ENCODE assay signal across 9 mouse cellular contexts in the genomic region with DNA sequence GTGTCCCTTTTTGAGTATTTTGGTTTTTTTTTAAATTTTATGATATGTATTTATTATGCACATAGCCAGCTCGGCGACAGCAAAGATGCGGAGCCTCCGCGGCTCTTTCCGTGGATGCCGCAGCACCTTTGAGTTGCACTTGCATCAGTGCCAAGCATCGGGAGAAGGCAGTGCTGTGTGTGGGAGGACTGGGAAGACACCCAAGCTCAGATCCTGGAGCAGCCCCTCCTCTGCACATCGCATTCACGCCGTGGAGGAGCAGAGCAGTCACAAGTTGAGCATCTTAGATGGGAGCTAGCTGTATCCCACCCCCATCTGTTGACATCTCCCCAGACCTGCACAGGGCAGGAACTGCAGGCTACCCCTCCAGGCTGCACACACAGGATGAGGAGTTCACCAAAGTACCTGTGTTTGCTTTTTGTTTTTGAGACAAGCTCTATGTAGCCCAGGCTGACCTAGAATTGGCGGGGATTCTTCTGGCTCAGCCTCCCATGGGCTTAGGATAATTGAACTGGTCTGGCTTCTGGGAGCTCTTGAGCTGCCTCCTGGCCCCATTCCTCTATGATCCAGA. TPM values are rescaled to one million over a fixed set of nuclear protein-coding genes. Genes with fewer than 3 reads are reported as not detected.
DNase-seq lines count a peak whose midpoint lies in the region; ATAC-seq and TF ChIP-seq lines count a peak whose summit lies in the region.
"Had no signal": no experiment of that assay in that cellular context is flagged by ENCODE, and none has a peak within 500 bp of the region (broad histone marks: within the 10 kb centered on the region; RNA-seq: fewer than 3 reads in every experiment).

No protein-coding gene starts in this region.

- H3K4me2 ChIP-seq in lung, embryonic 14.5 days, result no peak overlapping the region
- no peak overlapping the region for H3K4me2 ChIP-seq in hindbrain, embryonic 11.5 days (replicated peaks; ENCODE audit: low read depth, low read length)

- ATAC-seq in lung, embryonic 14.5 days (ENCODE audit: insufficient read depth), result peak; percentile 19; the same call in 1 of the 2 replicates
- ATAC-seq in hindbrain, embryonic 11.5 days (ENCODE audit: low FRiP score), result no peak
- no peak for ATAC-seq in erythroid progenitor cell, adult 5-6 weeks (replicated peaks; ENCODE audit: low FRiP score, poor library complexity, severe bottlenecking)

- H3K27me3 ChIP-seq in lung, embryonic 14.5 days (ENCODE audit: insufficient read depth, low read length), result no peaks in the 10 kb centered on the region
- no peaks in the 10 kb centered on the region for H3K27me3 ChIP-seq in hindbrain, embryonic 11.5 days (ENCODE audit: control insufficient read depth, insufficient read depth, low read length)

- H3K4me3 ChIP-seq in lung, embryonic 14.5 days (ENCODE audit: low read depth, low read length), result no peak overlapping the region
- H3K4me3 ChIP-seq in hindbrain, embryonic 11.5 days (ENCODE audit: low read depth, low read length), result no peak overlapping the region

- H3K4me1 ChIP-seq in lung, embryonic 14.5 days (ENCODE audit: insufficient read depth), result peaks cover 7% of the 10 kb centered on the region; the same call in 1 of the 2 replicates
- H3K4me1 ChIP-seq in hindbrain, embryonic 11.5 days (replicated peaks; ENCODE audit: control insufficient read depth, insufficient read depth, low read length), result no peaks in the 10 kb centered on the region

- no peak overlapping the region for H3K27ac ChIP-seq in lung, embryonic 14.5 days (ENCODE audit: low read depth)
- H3K27ac ChIP-seq in hindbrain, embryonic 11.5 days (ENCODE audit: low read depth, low read length), result no peak overlapping the region

- H3K9ac ChIP-seq in lung, embryonic 14.5 days, result no peak overlapping the region
- no peak overlapping the region for H3K9ac ChIP-seq in hindbrain, embryonic 11.5 days (ENCODE audit: low read depth, low read length)

- no peaks in the 10 kb centered on the region for H3K9me3 ChIP-seq in lung, embryonic 14.5 days (ENCODE audit: low read depth, low read length)
- H3K9me3 ChIP-seq in hindbrain, embryonic 11.5 days (ENCODE audit: control insufficient read depth, low read length), result no peaks in the 10 kb centered on the region

- peaks cover 37% of the 10 kb centered on the region for H3K36me3 ChIP-seq in lung, embryonic 14.5 days (ENCODE audit: insufficient read depth)
- H3K36me3 ChIP-seq in hindbrain, embryonic 11.5 days (ENCODE audit: control insufficient read depth, insufficient read depth, low read length), result peaks cover 12% of the 10 kb centered on the region

- 74% methylated on average over 12 of the region's 12 CpGs for WGBS in lung, embryonic 14.5 days
- WGBS in hindbrain, embryonic 11.5 days, result 81% methylated on average over 12 of the region's 12 CpGs

- TF ChIP-seq CTCF in lung, embryonic 14.5 days (IDR thresholded peaks at IDR 0.05; ENCODE audit: low read depth), result no peak

- no peak for DNase-seq in lung, embryonic 14.5 days
- DNase-seq in lung, postnatal 4 days, result no peak
- peak; percentile 70 to 72 for DNase-seq in cerebellum, postnatal 25 days
- DNase-seq in layer of hippocampus, adult 9-11 months, result peak; percentile 87
- DNase-seq in right cerebral cortex, postnatal 4 days, result peak; percentile 50
- DNase-seq in hindbrain, embryonic 11.5 days (ENCODE audit: low spot score), result no peak
- DNase-seq in retina, postnatal 1 day, result no peak
- DNase-seq: adrenal gland, postnatal 36 days had no signal

RNA-seq across cellular contexts. Expression of a gene that starts 15.7 kb away (rescaled TPM):
- 2.1 and 3.2 TPM in 2 replicates for polyA plus RNA-seq in lung, embryonic 14.5 days (2014; fragmentation: Nextera tagmentation; extraction: Ambion mirVana)
- 0.94 and 1.3 TPM in 2 replicates for polyA plus RNA-seq in hindbrain, embryonic 11.5 days (2014; fragmentation: Nextera tagmentation; extraction: Ambion mirVana)
- 3.2 TPM in 1 of 2 replicates, not detected in the other for total RNA-seq in erythroid progenitor cell, adult 5-6 weeks (2015; ENCODE audit: low replicate concordance)
- total RNA-seq in erythroid progenitor cell, adult 5-6 weeks (2017; ENCODE audit: low replicate concordance), result 0.77 TPM in 1 of 2 replicates, not detected in the other

RNA-seq across cellular contexts. Expression of a gene that starts 38.0 kb away (rescaled TPM):
- polyA plus RNA-seq in lung, embryonic 14.5 days (2014; fragmentation: Nextera tagmentation; extraction: Ambion mirVana), result 11.1 and 11.5 TPM in 2 replicates
- polyA plus RNA-seq in hindbrain, embryonic 11.5 days (2014; fragmentation: Nextera tagmentation; extraction: Ambion mirVana), result 9.2 and 10.1 TPM in 2 replicates
- 8.0 and 9.0 TPM in 2 replicates for total RNA-seq in erythroid progenitor cell, adult 5-6 weeks (2015; ENCODE audit: low replicate concordance)
- 4.5 and 5.1 TPM in 2 replicates for total RNA-seq in erythroid progenitor cell, adult 5-6 weeks (2017; ENCODE audit: low replicate concordance)

RNA-seq across cellular contexts. Expression of a gene that starts 43.4 kb away (rescaled TPM):
- polyA plus RNA-seq in lung, embryonic 14.5 days (2014; fragmentation: Nextera tagmentation; extraction: Ambion mirVana), result 32.8 and 44.2 TPM in 2 replicates
- polyA plus RNA-seq in hindbrain, embryonic 11.5 days (2014; fragmentation: Nextera tagmentation; extraction: Ambion mirVana), result 17.9 and 19.6 TPM in 2 replicates
- 26.8 and 48.7 TPM in 2 replicates for total RNA-seq in erythroid progenitor cell, adult 5-6 weeks (2015; ENCODE audit: low replicate concordance)
- total RNA-seq in erythroid progenitor cell, adult 5-6 weeks (2017; ENCODE audit: low replicate concordance), result 38.2 and 40.9 TPM in 2 replicates

RNA-seq across cellular contexts. Expression of a gene that starts 43.5 kb away (rescaled TPM):
- 205 and 209 TPM in 2 replicates for polyA plus RNA-seq in lung, embryonic 14.5 days (2014; fragmentation: Nextera tagmentation; extraction: Ambion mirVana)
- polyA plus RNA-seq in hindbrain, embryonic 11.5 days (2014; fragmentation: Nextera tagmentation; extraction: Ambion mirVana), result 165 and 188 TPM in 2 replicates
- 28.5 and 36.4 TPM in 2 replicates for total RNA-seq in erythroid progenitor cell, adult 5-6 weeks (2015; ENCODE audit: low replicate concordance)
- 179 and 213 TPM in 2 replicates for total RNA-seq in erythroid progenitor cell, adult 5-6 weeks (2017; ENCODE audit: low replicate concordance)

Comparison
In these comparisons a context has a peak if more than half of its experiments do, and no peak if none do; other contexts are left out.
1. DNase-seq: peak in cerebellum, postnatal 25 days (2 of 2), layer of hippocampus, adult 9-11 months (single experiment) and right cerebral cortex, postnatal 4 days (single experiment); none in lung, embryonic 14.5 days (single experiment), lung, postnatal 4 days (0 of 2), hindbrain, embryonic 11.5 days (single experiment) and retina, postnatal 1 day (single experiment).